Mouse (Mus musculus): ENCODE data around the gene Ifngr2.

- TF ChIP-seq CTCF (IDR thresholded peaks at IDR 0.05; ENCODE audit: borderline replicate concordance, extremely low read depth, insufficient read depth, insufficient read length), result no peak
- no peak for TF ChIP-seq POLR2A (IDR thresholded peaks at IDR 0.05; ENCODE audit: borderline replicate concordance, extremely low read depth, insufficient read depth, insufficient read length, poor library complexity, severe bottlenecking)
Measured at GRCm38 (mm10) chr16:91522479-91523309, 24.2 kb upstream of the Ifngr2 start.
